Mouse (Mus musculus) MEL (cell line): ENCODE measurements at regions not wholly inside any gene's neighbourhood (a gene's known extent, or its start where the extent isn't known, plus 50 kb on each side); places are given as distances from the start of the nearest gene placed in this dataset.

ENCODE experiments used
- DNase-seq: peaks from one replicate; pipeline ENCODE4 v3.0.0; 2011; ENCODE audit warnings: low read depth, low spot score
- H3K27ac ChIP-seq: 2 replicates; pipeline ENCODE4 v1.5.1; 2012; ENCODE audit warnings: low read depth, mild to moderate bottlenecking, control low read depth, low read length, moderate library complexity; ENCODE audit not compliant: control insufficient read depth
- H3K27me3 ChIP-seq, 2 experiments: fragments of 150-350 bp in 1 of 2; sonication (generic) in 1 of 2; 2 replicates each; pipeline ENCODE4 v1.6.1; 2012; ENCODE audit warnings: low read length in 2 of 2, mild to moderate bottlenecking in 2 of 2, improper control_type of control experiment in 1 of 2, moderate library complexity in 1 of 2; ENCODE audit not compliant: insufficient read depth in 2 of 2, control insufficient read depth in 1 of 2
- H3K36me3 ChIP-seq, 2 experiments: 2 replicates each; pipeline ENCODE4 v1.6.1; 2012 to 2014; ENCODE audit warnings: low read length in 2 of 2, improper control_type of control experiment in 1 of 2, inconsistent platforms in 1 of 2, mild to moderate bottlenecking in 1 of 2; ENCODE audit not compliant: insufficient read depth in 2 of 2, control insufficient read depth in 1 of 2
- H3K4me1 ChIP-seq, 2 experiments: fragments of 150-350 bp in 1 of 2; sonication (generic) in 1 of 2; 2 replicates each; pipeline ENCODE4 v1.6.1; 2012; ENCODE audit warnings: low read length in 2 of 2, improper control_type of control experiment in 1 of 2, mild to moderate bottlenecking in 1 of 2; ENCODE audit not compliant: insufficient read depth in 2 of 2, control insufficient read depth in 1 of 2
- H3K4me3 ChIP-seq, 2 experiments: fragments of 150-350 bp in 1 of 2; sonication (generic) in 1 of 2; 2 replicates each; pipeline ENCODE4 v1.5.1; 2012; ENCODE audit warnings: low read depth in 2 of 2, low read length in 2 of 2, mild to moderate bottlenecking in 2 of 2, moderate library complexity in 2 of 2, control low read depth in 1 of 2, improper control_type of control experiment in 1 of 2; ENCODE audit not compliant: control insufficient read depth in 1 of 2, insufficient read depth in 1 of 2
- H3K79me2 ChIP-seq: 2 replicates; pipeline ENCODE4 v1.6.1; 2012; ENCODE audit warnings: mild to moderate bottlenecking, low read length, moderate library complexity; ENCODE audit not compliant: control insufficient read depth, poor library complexity, insufficient read depth
- H3K9ac ChIP-seq: 2 replicates; pipeline ENCODE4 v1.6.1; 2012; ENCODE audit warnings: low read depth, mild to moderate bottlenecking, control low read depth, low read length, moderate library complexity; ENCODE audit not compliant: control insufficient read depth, poor library complexity, severe bottlenecking
- H3K9me3 ChIP-seq: fragments of 150-350 bp; sonication (generic); replicated peaks from 2 replicates; pipeline ENCODE4 v1.6.1; 2012; ENCODE audit warnings: mild to moderate bottlenecking, low read length, improper control_type of control experiment, moderate library complexity; ENCODE audit not compliant: insufficient read depth
- E2F4 ChIP-seq: IDR thresholded peaks from 2 replicates; pipeline ENCODE4 v1.6.1; 2011; ENCODE audit warnings: low read depth, low read length, improper control_type of control experiment, borderline replicate concordance
- HCFC1 ChIP-seq: IDR thresholded peaks from 2 replicates; pipeline ENCODE4 v1.6.1; 2012; ENCODE audit warnings: low read depth, mild to moderate bottlenecking, inconsistent platforms, low read length, improper control_type of control experiment, moderate library complexity
- JUND ChIP-seq: IDR thresholded peaks from 2 replicates; pipeline ENCODE4 v1.6.1; 2011; ENCODE audit warnings: low read depth, mild to moderate bottlenecking, improper control_type of control experiment, low read length
- KAT2A ChIP-seq: conservative IDR thresholded peaks from 2 replicates; pipeline ENCODE4 v1.6.1; 2012; ENCODE audit warnings: low read depth, low read length, improper control_type of control experiment, inconsistent platforms
- MAZ ChIP-seq: IDR thresholded peaks from 2 replicates; pipeline ENCODE4 v1.6.1; 2012; ENCODE audit warnings: low read depth, mild to moderate bottlenecking, inconsistent platforms, low read length, improper control_type of control experiment
- MEF2A ChIP-seq: IDR thresholded peaks from 2 replicates; pipeline ENCODE4 v1.6.1; 2014; ENCODE audit warnings: low read depth, mild to moderate bottlenecking, inconsistent platforms, low read length, improper control_type of control experiment; ENCODE audit not compliant: poor library complexity, insufficient replicate concordance, severe bottlenecking; ENCODE audit errors: extremely low read depth
- RAD21 ChIP-seq: IDR thresholded peaks from 2 replicates; pipeline ENCODE4 v1.6.1; 2011; ENCODE audit warnings: mild to moderate bottlenecking, low read depth, low read length, improper control_type of control experiment
- TCF12 ChIP-seq: IDR thresholded peaks from 2 replicates; pipeline ENCODE4 v1.6.1; 2014; ENCODE audit warnings: low read depth, mild to moderate bottlenecking, inconsistent platforms, low read length, improper control_type of control experiment, moderate library complexity
- USF2 ChIP-seq, 2 experiments: IDR thresholded peaks; 2 replicates each; pipeline ENCODE4 v1.6.1; 2011 to 2012; ENCODE audit warnings: improper control_type of control experiment in 2 of 2, low read length in 2 of 2, borderline replicate concordance in 1 of 2, inconsistent platforms in 1 of 2, low read depth in 1 of 2, mild to moderate bottlenecking in 1 of 2; ENCODE audit not compliant: insufficient read depth in 1 of 2
- ZMIZ1 ChIP-seq: IDR thresholded peaks from 2 replicates; pipeline ENCODE4 v1.6.1; 2012; ENCODE audit warnings: low read depth, mild to moderate bottlenecking, inconsistent platforms, low read length, improper control_type of control experiment, moderate library complexity

GRCm38 (mm10) chr3:60797808-60798207 lies 204.8 kb upstream of the P2ry1 start:
- TF ChIP-seq JUND (no peak), E2F4 (no peak), ZMIZ1 (no peak), HCFC1 (no peak)

GRCm38 (mm10) chr3:60798461-60798860 lies 204.1 kb upstream of the P2ry1 start:
- Histone ChIP-seq H3K4me3 (no peak overlapping the region), H3K79me2 (no peaks in the 10 kb centered on the region), H3K9me3 (no peaks in the 10 kb centered on the region), H3K4me1 (no peaks in the 10 kb centered on the region; a peak in 1 of 4 replicates), H3K36me3 (no peaks in the 10 kb centered on the region), H3K27me3 (no peaks in the 10 kb centered on the region), H3K9ac (no peak overlapping the region), H3K27ac (no peak overlapping the region)
- TF ChIP-seq MEF2A (no peak), MAZ (no peak), RAD21 (no peak), TCF12 (no peak)
- no peak for DNase-seq

More at GRCm38 (mm10) chr3:60797808-60798207, 204.8 kb upstream of the P2ry1 start:
- DNase-seq: no peak
- Histone ChIP-seq H3K27me3 (no peaks in the 10 kb centered on the region), H3K36me3 (no peaks in the 10 kb centered on the region), H3K4me3 (no peak overlapping the region), H3K27ac (no peak overlapping the region), H3K4me1 (peaks cover 0 to 1% of the 10 kb centered on the region in 2 experiments; a peak in 2 of 4 replicates), H3K9me3 (no peaks in the 10 kb centered on the region), H3K79me2 (no peaks in the 10 kb centered on the region), H3K9ac (no peak overlapping the region)

- TF ChIP-seq USF2 (IDR thresholded peaks at IDR 0.05; ENCODE audit: borderline replicate concordance in 1 of 2, insufficient read depth in 1 of 2, low read depth in 1 of 2, low read length in 2 of 2): no peak
- TF ChIP-seq KAT2A: no peak
- no peak for TF ChIP-seq JUND
- no peaks in the 10 kb centered on the region; a peak in 1 of 4 replicates for H3K4me1 ChIP-seq
- H3K36me3 ChIP-seq: no peaks in the 10 kb centered on the region
- H3K79me2 ChIP-seq: no peaks in the 10 kb centered on the region
- H3K4me3 ChIP-seq: no peak overlapping the region
- H3K9me3 ChIP-seq: no peaks in the 10 kb centered on the region
- no peaks in the 10 kb centered on the region for H3K27me3 ChIP-seq
- H3K27ac ChIP-seq: no peak overlapping the region
- H3K9ac ChIP-seq: no peak overlapping the region
- DNase-seq: no peak
Observed at GRCm38 (mm10) chr3:60798862-60799261, 203.7 kb upstream of the P2ry1 start.
